Mouse (Mus musculus) spleen, adult 2 months (tissue): ENCODE results near the gene Trim68. TPM values are rescaled to one million over a fixed set of nuclear protein-coding genes. Genes with fewer than 3 reads are reported as not detected.
"Not testable (repeated sequence)": the region's sequence is repeated elsewhere in the genome, so short reads cannot be mapped to it uniquely, and the experiment has no call there.

Experiments
- DNase-seq, 2 experiments: peaks; one replicate each; pipeline versions ENCODE4 v3.0.0 to v3.0.0-alpha.2; 2012 to 2021; ENCODE audit warnings: low spot score in 2 of 2, low read depth in 1 of 2
- H3K27ac ChIP-seq: fragments of 200-500 bp; 2 replicates; pipeline ENCODE4 v1.5.1; 2012; ENCODE audit warnings: low read length, inconsistent platforms; ENCODE audit not compliant: insufficient read depth
- H3K27me3 ChIP-seq: fragments of 200-500 bp; 2 replicates; pipeline ENCODE4 v1.6.1; 2012; ENCODE audit warnings: mild to moderate bottlenecking, moderate library complexity, low read length, inconsistent platforms; ENCODE audit not compliant: control insufficient read depth, insufficient read depth
- H3K36me3 ChIP-seq: fragments of 200-500 bp; 2 replicates; pipeline ENCODE4 v1.6.1; 2012; ENCODE audit warnings: mild to moderate bottlenecking, low read length, inconsistent platforms; ENCODE audit not compliant: control insufficient read depth, insufficient read depth
- H3K4me1 ChIP-seq: fragments of 200-500 bp; 2 replicates; pipeline ENCODE4 v1.6.1; 2011; ENCODE audit warnings: inconsistent platforms; ENCODE audit not compliant: control insufficient read depth, insufficient read depth, insufficient read length
- H3K4me3 ChIP-seq: fragments of 200-500 bp; 2 replicates; pipeline ENCODE4 v1.5.1; 2011; ENCODE audit warnings: mild to moderate bottlenecking, inconsistent platforms; ENCODE audit not compliant: insufficient read depth, insufficient read length; ENCODE audit errors: extremely low read depth
- CTCF ChIP-seq: fragments of 200-500 bp; IDR thresholded peaks from 2 replicates; pipeline ENCODE4 v1.5.1; 2011; ENCODE audit warnings: mild to moderate bottlenecking, inconsistent platforms; ENCODE audit not compliant: insufficient read depth, insufficient read length, insufficient replicate concordance; ENCODE audit errors: extremely low read depth
- POLR2A ChIP-seq: fragments of 200-500 bp; IDR thresholded peaks from 2 replicates; pipeline ENCODE4 v1.6.1; 2011; ENCODE audit warnings: low read depth, low read length, inconsistent platforms
- WGBS: fragments of 180-500 bp; shearing (Covaris S2); methylation state at CpG from one replicate; pipeline ENCODE4 v1.1.7; 2018; 5-methylcytosine and 5-hydroxymethylcytosine counted together
- polyA plus RNA-seq: library from polyadenylated mRNA; depleted of rRNA; stranded (reverse); fragments of >200 nt; gene quantifications from 2 replicates; pipeline ENCODE4 v1.2.3, GENCODE M21; 2012

Gene Trim68
- polyA plus RNA-seq, 1 experiment = 12.4 TPM

- H3K36me3 ChIP-seq = peaks cover 4% of the 10 kb centered on the region; the same call in 1 of the 2 replicates
- H3K27ac ChIP-seq = no peak overlapping the region
- H3K4me3 ChIP-seq = no peak overlapping the region
- 93% methylated on average over 1 of the region's 1 CpGs for WGBS
- no peaks in the 10 kb centered on the region for H3K27me3 ChIP-seq
- no peaks in the 10 kb centered on the region for H3K4me1 ChIP-seq
- no peak for DNase-seq
- TF ChIP-seq POLR2A (no peak), CTCF (no peak)
These were observed 5.2 kb downstream of the Trim68 start for GRCm38 (mm10) chr7:102681916-102682315.

GRCm38 (mm10) chr7:102676225-102676624, 10.9 kb downstream of the Trim68 start:
- Histone ChIP-seq H3K4me1 (no peaks in the 10 kb centered on the region), H3K27ac (no peak overlapping the region), H3K36me3 (peaks cover 3% of the 10 kb centered on the region; the same call in 1 of the 2 replicates), H3K27me3 (no peaks in the 10 kb centered on the region), H3K4me3 (no peak overlapping the region)
- WGBS = 49% methylated on average over 2 of the region's 2 CpGs
- DNase-seq = no peak
- no peak for TF ChIP-seq CTCF
- TF ChIP-seq POLR2A = no peak

DNA sequence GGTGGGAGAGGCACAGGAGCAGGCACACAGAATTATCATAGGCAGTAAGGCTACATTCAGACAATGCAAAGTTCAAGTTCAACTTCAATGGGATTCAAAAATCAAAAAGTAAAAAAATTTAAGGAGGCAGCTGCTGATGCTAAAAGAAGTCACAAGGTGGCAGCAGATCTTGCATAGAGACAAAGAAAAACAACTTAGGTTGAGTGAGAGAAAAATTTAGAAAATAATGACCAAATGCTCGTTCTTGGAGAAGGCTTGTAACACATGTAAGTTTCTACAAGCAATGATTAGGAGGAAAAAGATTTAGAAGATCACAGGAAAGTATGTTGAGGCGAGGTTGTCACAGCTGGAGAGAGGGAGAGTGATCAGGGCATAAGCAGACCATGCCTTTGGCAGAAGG, 21.7 kb downstream of the Trim68 start:
- WGBS = 29% methylated on average over 2 of the region's 2 CpGs
- TF ChIP-seq CTCF = no peak
- TF ChIP-seq POLR2A = no peak
- no peaks in the 10 kb centered on the region for H3K36me3 ChIP-seq
- no peaks in the 10 kb centered on the region for H3K4me1 ChIP-seq
- H3K4me3 ChIP-seq = no peak overlapping the region
- no peaks in the 10 kb centered on the region for H3K27me3 ChIP-seq
- no peak for DNase-seq
- H3K27ac ChIP-seq = no peak overlapping the region

DNA sequence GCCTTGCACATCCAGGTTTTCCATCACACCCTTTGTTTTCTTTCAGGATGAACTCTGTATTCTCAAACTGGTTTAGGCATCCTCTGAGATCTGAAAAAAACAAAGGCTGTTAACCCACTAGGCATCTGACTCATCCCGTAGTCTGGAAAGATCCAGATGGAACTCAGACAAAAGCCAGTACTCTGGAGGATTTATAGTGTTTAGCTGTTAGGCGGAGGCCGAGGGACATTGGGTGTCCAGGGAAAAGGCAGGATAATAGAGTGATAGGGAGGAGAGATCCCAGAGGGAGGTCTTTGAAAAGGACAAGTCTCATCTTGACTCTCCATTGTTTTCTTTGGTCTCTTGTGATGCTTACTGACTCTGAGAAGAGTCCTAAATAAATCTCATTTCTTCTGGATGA, 22.5 kb downstream of the Trim68 start, which contains the start of gene Olfr556:
Gene Olfr556, plus strand, starts transcription at position 301 of the 400 bp plus-strand sequence.
- H3K27ac ChIP-seq = no peak within 1 kb of the TSS
- no peak for TF ChIP-seq CTCF
- TF ChIP-seq POLR2A = no peak

GRCm38 (mm10) chr7:102658523-102658922, 28.6 kb downstream of the Trim68 start, which contains the start of gene Olfr555:
Gene Olfr555 (plus strand): TSS chr7:102658823.
- TF ChIP-seq CTCF = no peak
- Histone ChIP-seq H3K4me3 (no peak within 1 kb of the TSS), H3K36me3 (no peaks in the 10 kb centered on the region), H3K4me1 (no peaks in the 10 kb centered on the region), H3K27ac (no peak within 1 kb of the TSS), H3K27me3 (no peaks in the 10 kb centered on the region)
- DNase-seq = no peak
- WGBS = 85% methylated on average over 1 of the region's 1 CpGs

More for the DNA sequence above, 22.5 kb downstream of the Trim68 start, which contains the start of gene Olfr556:
- Histone ChIP-seq H3K36me3 (no peaks in the 10 kb centered on the region), H3K4me1 (no peaks in the 10 kb centered on the region), H3K27me3 (no peaks in the 10 kb centered on the region), H3K4me3 (no peak within 1 kb of the TSS)
- WGBS = 81% methylated on average over 3 of the region's 3 CpGs
- no peak for DNase-seq

DNA sequence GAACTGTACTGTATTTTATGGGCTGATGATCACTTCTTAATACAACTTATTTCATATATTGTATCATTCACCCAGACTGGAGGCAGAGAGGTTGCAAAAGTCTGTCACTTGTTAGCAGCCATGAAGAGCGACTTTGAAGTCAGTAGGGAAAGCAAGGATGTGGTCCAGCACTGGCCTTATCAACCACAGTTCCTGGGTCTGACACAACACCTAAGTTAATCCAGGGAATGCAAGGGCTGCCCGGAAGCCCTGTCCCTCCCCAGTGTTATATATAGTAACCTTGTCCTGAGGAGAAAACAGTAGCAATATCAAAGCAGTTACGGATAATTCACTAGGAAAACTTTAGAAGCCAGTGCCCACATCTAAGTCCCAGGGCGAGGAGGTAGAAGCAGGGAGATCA, 42.2 kb downstream of the Trim68 start:
- not testable (repeated sequence) for DNase-seq, H3K27me3 ChIP-seq, H3K27ac ChIP-seq, H3K4me3 ChIP-seq, H3K4me1 ChIP-seq, H3K36me3 ChIP-seq
- 90% methylated on average over 4 of the region's 4 CpGs for WGBS

GRCm38 (mm10) chr7:102638132-102638531, 49.0 kb downstream of the Trim68 start, which contains the start of gene Olfr554:
Gene Olfr554 (plus strand): TSS chr7:102638432.
- 63% methylated on average over 1 of the region's 1 CpGs for WGBS
- TF ChIP-seq POLR2A (no peak), CTCF (no peak)
- Histone ChIP-seq H3K27me3 (no peaks in the 10 kb centered on the region; the same call in 1 of the 2 replicates), H3K36me3 (no peaks in the 10 kb centered on the region), H3K27ac (no peak within 1 kb of the TSS), H3K4me3 (no peak within 1 kb of the TSS), H3K4me1 (no peaks in the 10 kb centered on the region)
- DNase-seq = no peak
